Mouse (Mus musculus): Measurements from ENCODE around the gene Tns1. TPM values are rescaled to one million over a fixed set of nuclear protein-coding genes. Genes with fewer than 3 reads are reported as not detected.

Gene Tns1
- total RNA-seq, 2 experiments from 2014 or later, result 8.5 to 11.9 TPM

GRCm38 (mm10) chr1:73951178-73951577 is 173.1 kb downstream of the Tns1 start:
- no peak for ATAC-seq (replicated peaks; ENCODE audit: low FRiP score, poor library complexity, severe bottlenecking)

GRCm38 (mm10) chr1:73948757-73949156 is 175.5 kb downstream of the Tns1 start:
- ATAC-seq (replicated peaks; ENCODE audit: low FRiP score, poor library complexity, severe bottlenecking), result no peak

DNA sequence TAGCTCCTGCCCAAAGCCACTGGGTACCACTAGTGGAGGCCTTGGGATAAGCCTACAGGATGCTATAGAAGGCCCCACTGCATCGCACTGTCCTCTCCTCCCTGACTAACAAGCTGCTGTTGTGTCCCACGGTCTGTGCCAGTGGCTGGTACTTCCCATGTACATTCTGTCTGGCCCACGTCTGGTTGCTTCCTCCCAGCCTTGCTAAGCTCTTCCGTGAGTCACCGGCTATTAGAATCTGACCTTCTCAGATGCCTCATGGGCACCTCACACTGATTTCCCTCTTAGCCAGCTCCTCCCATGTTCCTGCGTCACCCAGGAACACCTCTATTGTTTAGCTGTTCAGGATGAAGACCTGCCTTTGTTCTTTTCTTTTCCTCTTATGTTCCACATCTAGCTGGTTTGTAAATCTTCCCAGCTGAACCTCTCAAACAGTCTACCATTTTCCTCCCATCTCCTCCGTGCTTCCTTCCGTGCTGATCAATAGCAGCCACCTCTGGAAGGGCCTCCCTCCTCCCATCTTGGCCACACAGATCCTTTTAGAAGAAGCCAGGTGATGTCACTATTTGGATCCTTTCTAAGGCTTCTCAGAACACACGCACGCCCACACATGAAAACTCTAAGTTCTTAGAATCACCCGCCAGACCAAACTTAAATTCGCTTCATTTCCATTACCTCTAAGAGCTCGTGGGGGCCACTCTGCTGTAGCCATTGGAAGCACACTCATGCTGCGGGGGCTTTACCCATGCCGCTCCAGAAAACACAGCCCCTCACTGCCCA is 176.5 kb downstream of the Tns1 start:
- ATAC-seq (replicated peaks; ENCODE audit: low FRiP score, poor library complexity, severe bottlenecking), result no peak

DNA sequence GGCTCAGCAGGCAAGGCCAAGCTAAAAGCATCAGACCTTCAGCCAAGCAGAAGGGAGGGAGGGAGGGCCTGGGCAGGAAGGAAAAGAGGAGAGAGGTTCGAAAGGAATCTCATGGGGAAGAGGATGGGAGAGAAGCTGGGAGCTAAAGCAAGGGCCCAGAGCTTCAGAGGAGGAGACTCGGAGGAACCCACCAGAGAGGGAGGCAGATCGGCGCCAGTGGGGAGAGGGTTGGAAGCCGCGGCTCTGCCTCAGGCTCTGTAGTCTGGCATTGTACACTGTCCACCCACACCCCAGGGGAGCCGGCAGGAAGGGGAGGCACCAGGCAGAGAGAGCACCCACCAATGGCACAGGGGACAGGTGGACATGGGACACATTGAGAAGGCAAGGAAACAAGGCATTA is 177.5 kb downstream of the Tns1 start:
- no peak for ATAC-seq (replicated peaks; ENCODE audit: low FRiP score, poor library complexity, severe bottlenecking)

- no peak for ATAC-seq (replicated peaks; ENCODE audit: low FRiP score, poor library complexity, severe bottlenecking)
Observed at GRCm38 (mm10) chr1:73944393-73944792, 179.9 kb downstream of the Tns1 start.

GRCm38 (mm10) chr1:73943667-73944289 is 180.5 kb downstream of the Tns1 start:
- ATAC-seq (replicated peaks; ENCODE audit: low FRiP score, poor library complexity, severe bottlenecking), result no peak

DNA sequence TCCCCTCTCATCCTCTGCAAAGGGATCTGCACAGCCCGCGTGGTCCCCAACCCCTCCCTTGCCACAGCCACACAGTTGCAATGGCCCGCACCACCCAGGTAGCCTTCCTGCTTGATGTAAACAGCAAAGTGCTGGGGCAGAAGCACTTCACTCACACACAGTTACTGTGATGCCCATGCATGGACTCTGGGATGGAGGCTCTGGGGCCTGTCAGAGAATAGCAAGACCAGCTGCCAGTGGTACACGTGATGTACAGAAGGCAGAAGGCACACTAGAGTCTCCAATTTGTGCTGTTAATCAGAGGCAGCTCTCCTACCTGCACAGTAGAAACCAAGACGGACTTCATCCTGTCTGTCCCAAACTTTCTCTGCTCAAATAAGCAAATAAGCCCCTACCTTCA is 181.0 kb downstream of the Tns1 start:
- no peak for ATAC-seq (replicated peaks; ENCODE audit: low FRiP score, poor library complexity, severe bottlenecking)

- no peak for ATAC-seq (replicated peaks; ENCODE audit: low FRiP score, poor library complexity, severe bottlenecking)
Observed at GRCm38 (mm10) chr1:73942243-73942642, 182.0 kb downstream of the Tns1 start.

DNA sequence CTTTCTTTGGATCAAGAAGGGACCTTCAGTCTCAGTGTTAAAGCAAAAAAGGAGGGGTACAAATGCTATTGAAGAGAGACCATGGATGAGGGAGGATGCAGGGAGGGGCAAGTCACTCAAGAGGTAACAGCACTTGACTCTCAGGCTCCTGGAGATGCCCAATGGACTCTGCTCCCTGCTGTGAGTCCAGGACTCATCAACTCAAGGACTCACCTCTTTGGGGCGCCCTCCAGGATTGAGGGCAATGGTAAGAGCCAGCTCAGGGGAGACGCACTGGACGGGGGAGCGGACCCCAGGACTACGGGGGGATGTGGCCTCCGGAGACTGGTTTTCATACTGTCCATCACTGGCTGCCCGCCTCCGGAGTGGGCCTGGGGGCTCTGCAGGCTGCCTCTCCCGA is 182.6 kb downstream of the Tns1 start:
- ATAC-seq (replicated peaks; ENCODE audit: low FRiP score, poor library complexity, severe bottlenecking), result no peak

DNA sequence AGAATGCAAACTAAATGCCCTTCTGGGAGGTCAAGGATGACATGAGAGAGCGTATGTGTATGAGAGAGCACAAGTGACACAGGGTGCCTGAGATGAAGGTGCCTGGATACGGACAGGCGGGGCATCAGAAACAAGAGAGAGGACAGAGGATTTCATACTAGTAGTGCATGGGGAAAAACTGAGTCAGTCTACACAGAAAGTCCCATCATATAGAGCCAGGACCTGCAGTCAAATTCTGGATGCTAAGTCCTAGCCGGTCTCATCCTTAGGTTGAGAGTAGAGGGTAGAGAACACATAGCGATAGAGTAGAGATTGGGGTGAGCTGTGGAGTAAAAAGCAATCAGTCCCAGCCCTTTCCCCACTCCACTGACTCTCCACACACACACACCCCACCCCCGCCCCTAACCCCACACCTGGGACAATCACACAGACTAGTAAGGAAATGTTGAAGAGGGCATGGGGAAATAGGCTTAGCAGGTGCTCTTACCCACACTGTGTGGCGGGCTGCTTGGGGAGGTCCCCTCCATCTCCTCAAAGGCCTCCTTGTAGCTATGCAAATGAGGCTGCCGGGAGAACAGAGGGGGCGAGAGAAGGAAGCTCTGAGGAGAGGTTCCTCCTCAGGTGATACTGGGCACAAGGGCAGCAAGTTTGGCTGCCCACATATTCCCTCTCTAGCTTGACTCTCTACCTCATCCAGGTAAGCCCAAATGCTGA is 183.6 kb downstream of the Tns1 start:
- ATAC-seq (replicated peaks; ENCODE audit: low FRiP score, poor library complexity, severe bottlenecking), result no peak

DNA sequence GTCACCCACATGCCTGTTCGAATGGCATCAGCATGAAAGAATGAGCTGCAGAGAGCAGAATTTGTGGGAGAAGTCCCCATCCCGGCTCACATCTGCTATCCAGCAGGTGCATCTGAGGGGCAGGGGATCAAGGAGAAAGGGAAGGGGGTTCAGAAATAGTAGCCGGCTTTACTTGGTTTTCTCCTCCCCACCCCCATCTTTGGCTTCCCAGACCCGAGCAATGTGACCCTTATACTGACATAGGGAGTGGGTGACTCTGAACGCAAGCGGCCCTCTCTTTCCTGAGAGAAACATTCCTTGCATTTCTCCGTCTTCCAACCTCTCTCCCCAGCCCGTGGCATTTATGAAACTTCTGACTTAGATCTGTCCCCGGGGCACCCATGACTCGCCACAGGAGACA is 185.7 kb downstream of the Tns1 start:
- no peak for ATAC-seq (replicated peaks; ENCODE audit: low FRiP score, poor library complexity, severe bottlenecking)

DNA sequence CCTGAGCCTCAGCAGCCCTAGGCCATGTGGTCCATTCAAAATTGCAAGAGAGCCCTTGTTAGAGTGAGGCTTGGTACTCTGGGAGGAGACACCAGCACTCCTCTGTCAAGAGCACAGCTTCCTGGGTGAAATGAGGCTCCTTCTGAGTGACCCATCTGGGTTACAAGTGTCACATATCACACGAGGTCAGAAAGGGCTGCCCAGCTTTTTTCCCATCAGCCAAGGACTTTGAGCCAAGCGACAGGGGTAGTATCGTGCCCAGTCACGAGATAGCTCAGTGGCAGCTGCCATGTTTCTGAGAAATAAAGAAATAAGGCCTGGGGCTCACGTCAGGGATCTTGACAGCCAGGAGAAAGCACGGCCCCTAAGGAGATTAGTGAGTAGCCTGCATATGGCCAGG is 186.4 kb downstream of the Tns1 start:
- no peak for ATAC-seq (replicated peaks; ENCODE audit: low FRiP score, poor library complexity, severe bottlenecking)

DNA sequence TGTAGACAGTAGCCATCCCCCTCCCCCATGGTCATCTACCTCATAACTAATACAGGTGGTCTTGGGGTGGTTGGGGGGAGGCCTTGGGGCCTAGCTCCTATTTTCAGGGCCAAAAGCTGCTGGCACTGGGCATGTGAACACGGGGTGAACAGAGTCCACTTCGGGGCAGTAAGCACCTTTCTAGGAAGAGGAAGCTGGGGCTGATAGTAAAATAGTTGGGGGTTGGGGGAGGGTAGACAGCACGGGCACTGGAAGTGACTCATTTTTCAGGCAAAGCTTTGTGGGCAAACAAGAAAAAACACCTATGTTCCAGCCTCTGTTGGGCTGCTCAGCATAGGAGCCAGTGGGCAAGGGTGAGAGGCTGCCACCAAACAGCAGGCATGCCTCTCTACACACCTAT is 187.7 kb downstream of the Tns1 start:
- ATAC-seq (replicated peaks; ENCODE audit: low FRiP score, poor library complexity, severe bottlenecking), result no peak

GRCm38 (mm10) chr1:73935442-73936080 is 188.7 kb downstream of the Tns1 start:
- no peak for ATAC-seq (replicated peaks; ENCODE audit: low FRiP score, poor library complexity, severe bottlenecking)

GRCm38 (mm10) chr1:73933146-73933490 is 191.1 kb downstream of the Tns1 start:
- no peak for ATAC-seq (replicated peaks; ENCODE audit: low FRiP score, poor library complexity, severe bottlenecking)

DNA sequence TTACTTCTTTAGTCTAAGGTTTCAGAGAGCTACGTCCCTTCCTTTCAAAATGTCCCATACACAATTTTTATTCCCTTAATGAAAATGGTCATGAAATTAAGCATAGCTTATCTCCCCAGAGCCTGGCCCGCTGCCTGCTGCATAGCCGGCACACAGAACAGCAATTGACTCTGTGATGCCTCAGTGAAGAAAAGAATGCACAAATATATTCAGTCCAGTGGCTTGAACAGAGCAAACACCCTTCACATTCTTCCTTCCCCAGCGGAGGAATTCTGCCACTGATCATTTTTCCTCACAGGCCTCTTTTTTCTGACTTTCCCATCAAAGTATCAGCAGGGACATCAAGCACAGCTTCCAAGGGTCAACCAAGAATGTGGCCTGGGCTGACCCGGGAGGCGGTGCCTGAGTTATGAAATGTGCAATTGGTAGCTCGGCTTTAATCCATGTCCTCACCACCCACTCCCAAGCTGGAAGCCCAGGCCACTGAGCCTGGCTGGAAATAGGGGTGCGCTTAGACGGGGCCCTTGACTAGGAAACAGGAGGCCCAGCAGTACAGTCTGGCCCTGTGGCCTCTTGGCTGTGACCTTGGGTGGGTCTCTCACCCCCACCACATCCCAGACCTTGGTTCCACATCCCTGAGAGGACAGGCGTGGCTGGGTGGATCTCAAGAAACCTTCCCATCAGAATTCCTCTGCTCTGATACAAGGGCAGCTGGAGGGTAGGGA is 191.7 kb downstream of the Tns1 start:
- ATAC-seq (replicated peaks; ENCODE audit: low FRiP score, poor library complexity, severe bottlenecking), result 0 out of 2 replicates have a peak, but pooled peaks have one; percentile 40

GRCm38 (mm10) chr1:73931851-73932250 is 192.4 kb downstream of the Tns1 start:
- no peak for ATAC-seq (replicated peaks; ENCODE audit: low FRiP score, poor library complexity, severe bottlenecking)

- no peak for ATAC-seq (replicated peaks; ENCODE audit: low FRiP score, poor library complexity, severe bottlenecking)
Observed at GRCm38 (mm10) chr1:73930411-73931134, 193.7 kb downstream of the Tns1 start.

DNA sequence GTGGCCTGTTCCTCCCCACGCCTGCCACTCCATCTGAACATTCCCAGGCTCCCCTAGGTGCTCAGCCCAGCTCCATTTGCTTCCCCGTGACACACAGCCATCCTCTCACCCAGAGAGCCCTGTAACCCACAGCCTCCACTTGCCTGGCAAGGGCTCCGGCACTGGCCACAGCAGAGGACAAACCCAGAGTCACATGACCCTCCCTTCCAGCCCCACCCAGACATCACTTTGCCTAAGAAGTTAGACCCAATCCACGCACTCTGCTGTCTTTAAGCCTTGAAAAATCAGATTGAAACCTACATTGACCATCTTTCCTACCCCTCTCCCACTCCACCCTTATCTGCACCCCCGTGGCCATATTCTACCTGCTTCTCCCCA is 194.3 kb downstream of the Tns1 start:
- ATAC-seq (replicated peaks; ENCODE audit: low FRiP score, poor library complexity, severe bottlenecking), result no peak

Data from erythroblast, adult 5-6 weeks (primary cell).